Mouse (Mus musculus) midbrain, embryonic 16.5 days (tissue): ENCODE results near the gene Gnai2. TPM values are rescaled to one million over a fixed set of nuclear protein-coding genes. Genes with fewer than 3 reads are reported as not detected.
A peak's percentile ranks its signal among the peaks of the same experiment; 100 is the strongest.

ENCODE experiments used
- ATAC-seq: fragments of 200-750 bp; cut with Nextera tagmentation; 2 replicates; pipeline ENCODE4 v1.8.0; 2017; ENCODE audit warnings: moderate TSS enrichment
- H3K27ac ChIP-seq: fragments of 300-500 bp; sonication (generic); 2 replicates; pipeline ENCODE4 v1.5.1; 2014; ENCODE audit warnings: mild to moderate bottlenecking, low read length, mixed read lengths
- H3K27me3 ChIP-seq: fragments of 300-500 bp; sonication (generic); 2 replicates; pipeline ENCODE4 v1.6.1; 2014; ENCODE audit warnings: low read depth, low read length, mixed read lengths; ENCODE audit not compliant: control insufficient read depth, insufficient read depth
- H3K36me3 ChIP-seq: fragments of 300-500 bp; sonication (generic); 2 replicates; pipeline ENCODE4 v1.6.1; 2014; ENCODE audit warnings: mild to moderate bottlenecking, low read length, moderate library complexity, mixed read lengths; ENCODE audit not compliant: control insufficient read depth, insufficient read depth
- H3K4me1 ChIP-seq: fragments of 300-500 bp; sonication (generic); 2 replicates; pipeline ENCODE4 v1.6.1; 2014; ENCODE audit warnings: mild to moderate bottlenecking, low read length, mixed read lengths; ENCODE audit not compliant: control insufficient read depth, insufficient read depth
- H3K4me2 ChIP-seq: fragments of 300-500 bp; sonication (generic); 2 replicates; pipeline ENCODE4 v1.6.1; 2014; ENCODE audit warnings: mild to moderate bottlenecking, low read length, mixed read lengths
- H3K4me3 ChIP-seq: fragments of 300-500 bp; sonication (generic); 2 replicates; pipeline ENCODE4 v1.5.1; 2014; ENCODE audit warnings: low read depth, mild to moderate bottlenecking, low read length, moderate library complexity, mixed read lengths
- H3K9ac ChIP-seq: fragments of 300-500 bp; sonication (generic); 2 replicates; pipeline ENCODE4 v1.6.1; 2014; ENCODE audit warnings: low read depth, low read length, mixed read lengths
- H3K9me3 ChIP-seq: fragments of 300-500 bp; sonication (generic); replicated peaks from 2 replicates; pipeline ENCODE4 v1.6.1; 2014; ENCODE audit warnings: mild to moderate bottlenecking, low read length, mixed read lengths; ENCODE audit not compliant: control insufficient read depth, poor library complexity, severe bottlenecking
- WGBS: fragments of 180-500 bp; shearing (Covaris S2); extraction: QIAGEN DNeasy Blood & Tissue Kit; methylation state at CpG from one replicate; pipeline ENCODE4 v1.1.7; 2014; 5-methylcytosine and 5-hydroxymethylcytosine counted together
- polyA plus RNA-seq: library from polyadenylated mRNA; unstranded; fragments of >200 nt; fragmentation: Nextera tagmentation; extraction: Ambion mirVana; gene quantifications from 2 replicates; pipeline ENCODE4 v1.2.1, GENCODE M21; 2015

Gnai2 gene
- polyA plus RNA-seq, 1 experiment from 2014 or later, result 278 TPM

- Histone ChIP-seq H3K36me3 (no peaks in the 10 kb centered on the region), H3K9me3 (no peaks in the 10 kb centered on the region), H3K4me3 (no peak overlapping the region), H3K4me1 (peaks cover 6% of the 10 kb centered on the region), H3K27me3 (no peaks in the 10 kb centered on the region), H3K4me2 (no peak overlapping the region), H3K9ac (0 out of 2 replicates have a peak overlapping the region, but pooled peaks have one; percentile 30), H3K27ac (peak overlapping the region; percentile 38; the same call in 1 of the 2 replicates)
- peak; percentile 49; the same call in 1 of the 2 replicates for ATAC-seq
- WGBS, result 11% methylated on average over 10 of the region's 10 CpGs
Observed at GRCm38 (mm10) chr9:107602068-107602648, 33.0 kb downstream of the Gnai2 start.

GRCm38 (mm10) chr9:107601275-107601674 lies 33.9 kb downstream of the Gnai2 start:
- Histone ChIP-seq H3K4me1 (peaks cover 6% of the 10 kb centered on the region), H3K4me2 (no peak overlapping the region), H3K36me3 (no peaks in the 10 kb centered on the region), H3K4me3 (no peak overlapping the region), H3K27me3 (no peaks in the 10 kb centered on the region), H3K9ac (no peak overlapping the region), H3K27ac (no peak overlapping the region), H3K9me3 (no peaks in the 10 kb centered on the region)
- 83% methylated on average over 11 of the region's 11 CpGs for WGBS
- no peak for ATAC-seq

GRCm38 (mm10) chr9:107600745-107601144 lies 34.4 kb downstream of the Gnai2 start:
- H3K27ac ChIP-seq, result no peak overlapping the region
- H3K4me2 ChIP-seq, result no peak overlapping the region
- H3K27me3 ChIP-seq, result no peaks in the 10 kb centered on the region
- 79% methylated on average over 12 of the region's 12 CpGs for WGBS
- no peak for ATAC-seq
- H3K9ac ChIP-seq, result no peak overlapping the region
- no peak overlapping the region for H3K4me3 ChIP-seq
- no peaks in the 10 kb centered on the region for H3K36me3 ChIP-seq
- H3K4me1 ChIP-seq, result peaks cover 6% of the 10 kb centered on the region
- no peaks in the 10 kb centered on the region for H3K9me3 ChIP-seq

- ATAC-seq, result no peak
- H3K9ac ChIP-seq, result no peak overlapping the region
- H3K9me3 ChIP-seq, result no peaks in the 10 kb centered on the region
- H3K27me3 ChIP-seq, result no peaks in the 10 kb centered on the region
- H3K27ac ChIP-seq, result no peak overlapping the region
- H3K4me2 ChIP-seq, result no peak overlapping the region
- 75% methylated on average over 14 of the region's 14 CpGs for WGBS
- H3K4me1 ChIP-seq, result peaks cover 6% of the 10 kb centered on the region
- no peaks in the 10 kb centered on the region for H3K36me3 ChIP-seq
- H3K4me3 ChIP-seq, result no peak overlapping the region
Observed at GRCm38 (mm10) chr9:107599842-107600241, 35.3 kb downstream of the Gnai2 start.

GRCm38 (mm10) chr9:107599433-107599832 lies 35.7 kb downstream of the Gnai2 start:
- no peak for ATAC-seq
- 90% methylated on average over 9 of the region's 9 CpGs for WGBS
- Histone ChIP-seq H3K4me3 (no peak overlapping the region), H3K27me3 (no peaks in the 10 kb centered on the region), H3K9ac (no peak overlapping the region), H3K4me2 (no peak overlapping the region), H3K4me1 (peaks cover 6% of the 10 kb centered on the region), H3K27ac (no peak overlapping the region), H3K9me3 (no peaks in the 10 kb centered on the region), H3K36me3 (0 out of 2 replicates have a peak, but pooled peaks cover 2% of the 10 kb centered on the region)

- H3K4me2 ChIP-seq, result no peak overlapping the region
- peaks cover 6% of the 10 kb centered on the region for H3K4me1 ChIP-seq
- 0 out of 2 replicates have a peak overlapping the region, but pooled peaks have one; percentile 3 for H3K9ac ChIP-seq
- no peaks in the 10 kb centered on the region for H3K9me3 ChIP-seq
- no peak overlapping the region for H3K4me3 ChIP-seq
- peaks cover 9% of the 10 kb centered on the region; the same call in 1 of the 2 replicates for H3K36me3 ChIP-seq
- WGBS, result 87% methylated on average over 5 of the region's 5 CpGs
- no peaks in the 10 kb centered on the region for H3K27me3 ChIP-seq
- no peak for ATAC-seq
- no peak overlapping the region for H3K27ac ChIP-seq
Observed at GRCm38 (mm10) chr9:107598385-107598784, 36.8 kb downstream of the Gnai2 start.

GRCm38 (mm10) chr9:107596619-107597569 lies 38.3 kb downstream of the Gnai2 start:
- Histone ChIP-seq H3K27ac (no peak overlapping the region), H3K4me1 (no peaks in the 10 kb centered on the region; the same call in 1 of the 2 replicates), H3K4me3 (no peak overlapping the region), H3K9me3 (no peaks in the 10 kb centered on the region), H3K4me2 (no peak overlapping the region), H3K36me3 (peaks cover 9% of the 10 kb centered on the region; the same call in 1 of the 2 replicates), H3K27me3 (no peaks in the 10 kb centered on the region), H3K9ac (no peak overlapping the region)
- no peak for ATAC-seq
- WGBS, result 87% methylated on average over 11 of the region's 11 CpGs

- no peak for ATAC-seq
- no peak overlapping the region for H3K4me3 ChIP-seq
- no peaks in the 10 kb centered on the region for H3K27me3 ChIP-seq
- H3K4me2 ChIP-seq, result no peak overlapping the region
- no peaks in the 10 kb centered on the region; the same call in 1 of the 2 replicates for H3K4me1 ChIP-seq
- 74% methylated on average over 8 of the region's 8 CpGs for WGBS
- H3K36me3 ChIP-seq, result peaks cover 20% of the 10 kb centered on the region
- no peaks in the 10 kb centered on the region for H3K9me3 ChIP-seq
- H3K9ac ChIP-seq, result no peak overlapping the region
- H3K27ac ChIP-seq, result no peak overlapping the region
Observed at GRCm38 (mm10) chr9:107594281-107595062, 40.7 kb downstream of the Gnai2 start.
